Mouse (Mus musculus) left cerebral cortex, postnatal 36 days (tissue): ENCODE results near the gene Slc7a6. TPM values are rescaled to one million over a fixed set of nuclear protein-coding genes. Genes with fewer than 3 reads are reported as not detected.
A peak's percentile ranks its signal among the peaks of the same experiment; 100 is the strongest.
"Not testable (repeated sequence)": the region's sequence is repeated elsewhere in the genome, so short reads cannot be mapped to it uniquely, and the experiment has no call there.

Source experiments
- DNase-seq, 2 experiments: peaks; one replicate each; pipeline ENCODE4 v3.0.0; 2021 to 2022; ENCODE audit warnings: low spot score in 2 of 2, mixed read lengths in 1 of 2
- intact Hi-C: fragments of 180-260 bp; cut with DNase I; formaldehyde crosslinking; loops from one replicate; pipeline ENCODE4 v1.15.1; 2025
- total RNA-seq, 2 experiments: library from RNA; stranded (reverse); gene quantifications; 2 replicates each; pipeline ENCODE4 v1.2.3; 2021

Slc7a6 gene
- total RNA-seq, 2 experiments from 2014 or later = 24.0 to 28.7 TPM

- intact Hi-C loops = no loop called here
- no peak for DNase-seq
Observed at GRCm38 (mm10) chr8:106173566-106173965, 4.9 kb downstream of the Slc7a6 start.

GRCm38 (mm10) chr8:106176891-106177290 lies 8.2 kb downstream of the Slc7a6 start:
- intact Hi-C loops = no loop called here
- DNase-seq = no peak

- no peak for DNase-seq
- intact Hi-C loops = no loop called here
Observed at GRCm38 (mm10) chr8:106177594-106177993, 8.9 kb downstream of the Slc7a6 start.

GRCm38 (mm10) chr8:106178428-106178827 lies 9.8 kb downstream of the Slc7a6 start:
- intact Hi-C loops = no loop called here
- no peak for DNase-seq

GRCm38 (mm10) chr8:106185628-106186270 lies 17.1 kb downstream of the Slc7a6 start:
- intact Hi-C loops = no loop called here
- DNase-seq = peak in 1 of 2 experiments; percentile 36

GRCm38 (mm10) chr8:106186394-106186793 lies 17.7 kb downstream of the Slc7a6 start:
- intact Hi-C loops = no loop called here

GRCm38 (mm10) chr8:106189162-106189561 lies 20.5 kb downstream of the Slc7a6 start:
- intact Hi-C loops = no loop called here
- no peak for DNase-seq

More at GRCm38 (mm10) chr8:106186394-106186793, 17.7 kb downstream of the Slc7a6 start:
- DNase-seq = no peak

GRCm38 (mm10) chr8:106191639-106192038 lies 23.0 kb downstream of the Slc7a6 start:
- intact Hi-C loops = no loop called here
- no peak for DNase-seq

GRCm38 (mm10) chr8:106193162-106193561 lies 24.5 kb downstream of the Slc7a6 start:
- intact Hi-C loops = no loop called here
- DNase-seq = no peak

GRCm38 (mm10) chr8:106194062-106194461 lies 25.4 kb downstream of the Slc7a6 start:
- intact Hi-C loops = loop anchor here (2.0 kb wide), 1 partner anchor 25 kb away; the partner anchor contains the start of gene Slc7a6
- DNase-seq = no peak

- intact Hi-C loops = no loop called here
- no peak for DNase-seq
Observed at GRCm38 (mm10) chr8:106198741-106199140, 30.1 kb downstream of the Slc7a6 start.

GRCm38 (mm10) chr8:106199596-106199995 lies 30.9 kb downstream of the Slc7a6 start:
- DNase-seq, intact Hi-C loops: not testable (repeated sequence)

GRCm38 (mm10) chr8:106210035-106210731 lies 41.5 kb downstream of the Slc7a6 start:
- no peak for DNase-seq
- intact Hi-C loops = loop anchor here (2.0 to 5.0 kb wide), 2 partner anchors 43 to 127 kb away; partner anchors contain the start of genes Slc7a6 and Smpd3

- DNase-seq = peak; percentile 98
- intact Hi-C loops = loop anchor here (2.0 to 5.0 kb wide), 2 partner anchors 44 to 126 kb away; partner anchors contain the start of genes Slc7a6 and Smpd3
Observed at GRCm38 (mm10) chr8:106210821-106211345, 42.2 kb downstream of the Slc7a6 start, which contains the start of the genes Slc7a6os and Prmt7. Gene Slc7a6os (minus strand): TSS chr8:106210935. Gene Prmt7 (plus strand): TSS chr8:106210936.

GRCm38 (mm10) chr8:106211421-106211820 lies 42.8 kb downstream of the Slc7a6 start:
- DNase-seq = no peak
- intact Hi-C loops = loop anchor here (2.0 to 5.0 kb wide), 2 partner anchors 44 to 125 kb away; partner anchors contain the start of genes Slc7a6 and Smpd3

- DNase-seq = no peak
Observed at GRCm38 (mm10) chr8:106213959-106214358, 45.3 kb downstream of the Slc7a6 start.

GRCm38 (mm10) chr8:106219620-106220019 lies 51.0 kb downstream of the Slc7a6 start:
- intact Hi-C loops = no loop called here
- no peak for DNase-seq

More at GRCm38 (mm10) chr8:106213959-106214358, 45.3 kb downstream of the Slc7a6 start:
- intact Hi-C loops = loop anchor here (5.0 kb wide), 1 partner anchor 47 kb away; the partner anchor contains the start of gene Slc7a6

- intact Hi-C loops = loop anchor here (5.0 kb wide), 1 partner anchor 84 kb away; no protein-coding TSS in a partner anchor
- peak; percentile 33 to 34 for DNase-seq
Observed at GRCm38 (mm10) chr8:106226589-106226988, 57.9 kb downstream of the Slc7a6 start.

GRCm38 (mm10) chr8:106231536-106231935 lies 62.9 kb downstream of the Slc7a6 start:
- DNase-seq = no peak
- intact Hi-C loops = no loop called here

- intact Hi-C loops = no loop called here
- no peak for DNase-seq
Observed at GRCm38 (mm10) chr8:106232751-106233150, 64.1 kb downstream of the Slc7a6 start.
